Mouse (Mus musculus) adrenal gland, postnatal 14 days (tissue): ENCODE measurements at regions not wholly inside any gene's neighbourhood (a gene's known extent, or its start where the extent isn't known, plus 50 kb on each side); places are given as distances from the start of the nearest gene placed in this dataset.

Source experiments
- DNase-seq: peaks from one replicate; pipeline ENCODE4 v3.0.0; 2021; ENCODE audit warnings: mixed read lengths

DNA sequence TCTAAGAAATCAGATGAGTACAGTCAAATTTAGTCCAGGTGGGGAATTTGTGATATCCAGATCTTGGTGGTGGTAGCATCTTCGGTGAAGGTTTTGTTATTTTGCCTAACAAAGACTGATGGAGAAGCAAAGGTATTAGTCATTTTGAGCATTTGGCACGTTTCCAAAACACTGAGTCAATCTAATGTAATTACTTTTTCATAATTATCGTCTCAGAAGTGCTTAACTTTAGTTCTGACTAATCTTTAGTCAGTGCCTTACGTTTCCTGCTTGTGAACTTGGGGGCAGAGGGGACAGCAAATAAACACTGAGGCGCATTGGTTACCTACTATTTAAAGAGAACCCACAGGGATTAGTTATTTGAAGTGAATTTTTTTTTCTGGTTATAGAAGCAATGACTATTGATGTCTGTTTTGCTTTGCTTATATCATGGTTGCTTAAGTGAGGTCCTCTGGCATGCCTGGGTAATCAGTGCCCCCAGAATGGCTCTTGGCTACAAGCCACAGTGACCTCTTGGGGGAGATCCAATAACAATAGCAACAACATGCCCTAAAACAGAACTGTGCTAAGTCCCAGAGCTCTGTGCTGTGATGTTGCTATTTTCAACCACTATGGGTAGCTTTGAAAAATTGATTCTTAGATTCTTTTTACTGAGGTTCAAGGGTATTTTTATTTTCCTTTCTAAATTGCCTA lies 275.1 kb downstream of the Gpat3 start:
- DNase-seq = no peak

DNA sequence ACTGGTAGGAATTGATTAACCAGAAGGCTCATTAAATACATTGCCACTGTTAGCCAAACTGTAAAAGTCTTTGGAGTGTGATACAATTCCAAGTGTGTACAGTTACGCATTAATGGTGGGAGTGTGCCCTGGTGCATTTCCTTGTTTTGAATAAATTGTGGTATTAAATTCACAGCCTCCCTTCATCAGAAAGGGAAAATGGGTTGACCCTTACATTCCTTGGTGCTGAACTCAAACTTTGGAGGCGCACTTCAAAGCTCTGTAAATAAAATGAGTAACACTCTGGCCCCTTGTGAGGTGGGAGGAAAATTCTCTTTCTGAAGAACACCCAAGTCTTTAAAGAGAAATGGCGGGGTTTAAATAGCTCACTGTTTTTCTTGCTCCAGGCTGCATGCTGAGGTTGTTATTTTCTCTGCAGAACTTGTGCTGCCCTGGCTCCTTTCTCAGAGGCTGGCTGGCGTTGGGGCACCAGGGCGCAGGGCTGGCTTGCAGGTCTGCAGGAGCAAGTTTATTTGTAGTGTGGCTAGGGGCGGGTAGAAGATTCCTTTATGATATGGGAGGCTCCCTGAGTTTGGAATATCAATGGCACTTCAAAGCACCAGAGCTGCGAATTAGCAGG lies 266.7 kb downstream of the Gpat3 start:
- DNase-seq = no peak

DNA sequence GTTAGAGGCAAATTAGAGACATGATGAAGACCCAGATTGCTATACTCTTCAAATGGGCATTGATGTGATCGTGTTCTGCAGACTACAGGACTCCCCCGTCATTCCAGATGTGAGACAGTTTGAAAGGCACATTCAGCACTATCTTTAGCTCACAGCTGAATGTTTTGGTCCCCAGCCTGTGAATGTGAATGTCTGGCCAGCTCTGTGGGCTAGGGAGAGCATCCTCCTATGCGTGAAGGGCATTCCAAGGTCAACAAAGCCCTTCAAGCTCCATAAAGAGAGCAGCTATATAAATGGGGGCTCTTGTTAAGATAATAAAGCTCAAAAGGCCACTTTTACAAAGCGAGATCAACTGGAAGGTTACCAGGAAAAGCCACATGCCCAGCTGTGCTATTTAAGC lies 266.1 kb downstream of the Gpat3 start:
- DNase-seq = no peak

DNA sequence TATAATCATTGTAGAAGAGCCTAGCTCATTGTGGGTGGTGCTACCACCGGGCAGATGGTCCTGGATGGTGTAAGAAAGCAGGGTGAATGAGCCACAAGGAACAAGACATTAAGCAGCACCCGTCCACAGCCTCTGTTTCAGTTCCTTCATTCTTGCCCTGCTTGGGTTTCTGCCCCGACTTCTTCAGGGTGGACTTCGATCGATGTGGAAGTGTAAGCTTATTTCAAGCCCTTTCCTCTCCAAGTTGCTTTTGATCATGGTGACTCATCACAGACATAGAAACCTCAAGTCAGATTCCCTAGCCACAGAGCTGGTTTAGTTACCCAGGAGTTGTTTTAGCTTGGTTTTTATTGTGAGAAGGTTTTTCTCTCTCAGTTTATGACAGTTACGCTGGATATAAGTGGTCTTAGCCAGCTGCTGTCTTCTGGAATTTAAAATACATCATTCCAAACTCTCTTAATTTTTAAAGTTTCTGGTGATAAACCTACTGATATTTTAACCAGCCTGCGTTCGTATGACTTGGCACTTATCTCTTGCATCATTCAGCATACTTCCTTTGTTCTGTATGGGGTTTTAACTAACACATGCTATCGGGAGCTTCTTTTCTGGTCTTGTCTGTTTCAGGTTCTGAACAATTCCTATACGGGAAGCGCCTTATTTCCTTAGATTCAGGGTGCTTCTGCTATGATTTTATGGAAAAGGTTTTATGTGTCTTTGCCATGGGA lies 255.6 kb downstream of the Gpat3 start:
- DNase-seq = no peak

DNA sequence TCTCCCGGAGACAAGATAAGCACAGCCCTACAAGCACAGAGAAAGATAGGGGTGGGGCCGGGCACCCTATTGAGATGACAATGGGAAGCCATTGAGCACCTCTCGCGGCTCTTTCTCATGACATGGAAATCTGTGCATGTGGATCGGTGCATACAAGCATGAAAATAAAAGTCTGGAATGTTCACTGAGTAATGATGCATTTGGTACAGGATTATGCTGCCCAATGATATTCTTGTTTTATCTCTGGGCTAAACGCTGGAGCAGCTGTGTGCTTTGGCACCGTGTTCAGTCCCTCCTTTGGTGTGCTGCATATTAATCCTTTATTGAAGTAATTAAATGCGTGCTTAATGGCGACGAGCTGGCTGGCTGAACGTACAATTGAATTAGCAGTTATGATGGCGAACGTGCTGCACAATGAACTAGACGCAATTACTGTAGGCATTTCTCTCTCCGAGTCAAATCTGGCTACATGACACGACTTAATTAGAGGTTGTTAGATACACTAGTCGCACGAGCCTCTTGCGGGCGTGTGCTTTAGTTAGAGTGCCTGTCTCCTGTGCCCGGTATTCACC lies 245.6 kb downstream of the Gpat3 start:
- no peak for DNase-seq

DNA sequence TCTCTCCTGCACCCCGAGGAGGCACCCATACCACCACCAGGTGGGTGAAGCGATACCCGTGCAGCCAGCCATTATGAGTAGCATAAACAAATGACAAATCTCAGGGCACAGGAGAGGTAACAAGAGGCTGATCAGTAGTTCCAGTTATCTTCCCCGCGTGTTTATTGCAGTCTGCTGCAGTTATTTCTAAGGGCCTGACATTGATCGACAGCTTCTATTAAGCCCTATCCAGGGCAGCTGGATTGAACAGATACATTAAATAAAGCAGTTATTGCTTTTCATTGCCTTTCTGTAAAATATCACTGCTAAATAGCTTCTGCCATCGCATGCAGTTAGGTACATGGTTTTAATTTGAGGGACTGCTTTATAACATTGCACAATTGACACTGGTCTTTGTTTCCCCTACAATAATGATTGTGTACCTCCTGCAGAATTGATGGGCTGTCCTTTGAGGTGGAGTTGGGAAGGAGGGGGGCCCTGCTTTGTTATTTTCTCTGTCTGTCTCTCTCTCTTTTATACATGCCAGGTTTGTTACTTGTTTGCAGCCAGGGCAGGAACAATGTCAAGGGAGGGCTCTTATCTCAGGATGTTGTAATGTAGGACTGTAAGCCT lies 245.0 kb downstream of the Gpat3 start:
- DNase-seq = no peak

DNA sequence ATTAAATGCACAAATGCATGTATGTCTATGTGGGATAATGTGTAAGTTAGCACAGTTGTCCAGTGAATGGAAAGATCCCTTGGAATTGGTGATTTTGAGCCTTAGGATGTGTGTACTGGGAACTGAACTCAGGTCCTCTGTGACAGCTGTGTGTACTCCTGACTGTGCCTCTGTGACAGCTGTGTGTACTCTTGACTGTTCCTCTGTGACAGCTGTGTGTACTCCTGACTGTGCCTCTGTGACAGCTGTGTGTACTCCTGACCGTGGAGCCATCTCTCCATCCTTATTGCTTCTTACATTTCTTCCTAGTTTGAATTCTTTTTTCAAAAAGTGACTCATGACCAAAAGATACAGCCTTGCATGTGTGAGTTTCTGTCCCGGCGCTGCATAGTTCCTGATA lies 239.7 kb downstream of the Gpat3 start:
- no peak for DNase-seq

DNA sequence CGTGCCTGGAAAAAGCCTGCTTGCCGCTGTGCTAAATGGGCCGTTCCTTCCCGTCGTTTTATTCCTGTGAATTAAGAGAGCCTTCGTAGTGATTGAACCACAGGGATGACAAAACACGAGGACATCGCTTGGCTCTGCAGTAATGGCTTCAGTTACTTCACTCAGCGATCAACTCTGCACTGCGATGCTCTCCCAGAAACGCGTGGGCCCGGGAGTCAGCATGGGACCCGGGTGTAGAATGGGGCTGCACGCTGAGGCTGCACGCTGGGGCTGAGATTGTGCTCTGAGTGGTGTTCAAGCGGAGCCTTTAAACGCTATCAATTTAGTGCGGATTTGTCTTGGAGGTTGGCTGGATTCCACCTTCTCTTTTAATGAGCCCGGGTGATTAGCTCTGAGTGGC lies 237.1 kb downstream of the Gpat3 start:
- no peak for DNase-seq

DNA sequence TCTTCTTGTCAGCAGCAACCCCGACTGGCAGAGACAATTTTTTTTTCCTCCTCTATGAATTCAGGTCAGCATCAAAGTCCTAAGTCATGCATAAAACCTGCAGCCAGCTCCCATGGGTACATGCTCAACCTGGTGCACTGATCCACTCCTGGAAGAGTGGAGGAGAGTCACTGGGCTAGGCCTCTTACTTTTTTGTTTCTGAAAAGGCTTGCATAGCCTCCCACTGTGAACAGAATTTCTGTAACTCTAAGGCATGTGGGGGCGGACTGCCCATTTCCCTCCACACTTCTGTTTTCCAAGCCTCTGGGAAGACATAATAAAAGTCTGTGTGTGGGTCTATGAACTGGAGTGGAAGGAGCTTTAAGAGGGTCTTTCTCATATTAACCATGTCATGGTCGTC lies 218.8 kb downstream of the Gpat3 start:
- DNase-seq = no peak

DNA sequence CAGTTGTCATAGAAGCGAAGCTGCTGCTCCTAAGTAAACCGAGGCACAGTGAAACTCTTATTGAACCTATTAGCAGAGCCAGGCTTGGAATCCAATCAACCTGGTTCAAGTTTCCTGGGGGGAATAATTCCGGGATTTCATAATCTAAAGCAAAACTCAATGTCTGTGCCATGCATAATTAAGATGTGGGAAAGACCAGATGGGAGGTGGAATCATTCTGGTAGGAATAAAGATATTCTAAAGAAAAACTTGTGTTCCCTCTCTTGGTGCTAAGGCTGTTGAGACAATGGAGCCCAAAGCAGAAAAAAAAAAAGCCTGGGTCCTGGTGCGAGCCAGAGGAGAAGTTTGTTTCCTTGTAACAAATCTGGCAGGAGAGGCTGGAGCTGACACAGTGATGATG lies 217.7 kb downstream of the Gpat3 start:
- DNase-seq = no peak

DNA sequence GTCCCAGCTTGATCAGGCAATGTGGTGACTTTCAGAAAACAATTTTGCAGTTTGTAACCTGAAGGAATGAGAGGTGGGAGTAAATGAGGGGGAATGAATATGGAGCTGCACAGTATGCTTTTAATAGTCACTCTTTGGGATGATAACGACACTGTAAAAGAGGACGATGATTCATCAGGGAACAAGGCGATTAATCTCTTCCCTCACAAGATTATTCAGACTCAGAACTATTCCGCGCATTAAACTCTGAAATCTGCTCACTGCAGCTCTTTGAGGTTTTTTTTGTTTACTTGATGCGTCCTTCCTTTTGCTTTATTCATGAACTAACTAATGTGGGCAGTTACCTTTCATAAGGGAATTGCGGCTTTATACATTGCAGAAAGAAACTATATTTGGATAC lies 206.1 kb downstream of the Gpat3 start:
- no peak for DNase-seq

DNA sequence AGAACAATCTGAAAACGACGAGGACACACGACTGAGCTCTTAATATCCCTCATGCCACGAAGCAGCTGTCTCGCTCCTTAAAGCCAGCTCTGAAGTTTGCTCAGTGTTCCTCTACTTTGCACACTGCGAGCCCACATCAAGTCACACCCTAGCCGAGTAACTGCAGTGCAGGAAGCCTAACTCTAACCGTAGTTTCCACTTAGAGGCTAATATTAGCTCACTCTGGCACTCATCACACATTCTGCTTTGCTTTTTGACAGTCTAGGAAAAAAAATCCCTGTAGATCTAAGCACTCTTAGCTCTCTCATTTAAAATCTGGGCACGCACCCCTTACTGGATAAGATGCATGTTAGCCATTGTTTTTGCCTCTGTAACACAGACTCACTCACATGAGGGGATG lies 195.0 kb downstream of the Gpat3 start:
- no peak for DNase-seq

DNA sequence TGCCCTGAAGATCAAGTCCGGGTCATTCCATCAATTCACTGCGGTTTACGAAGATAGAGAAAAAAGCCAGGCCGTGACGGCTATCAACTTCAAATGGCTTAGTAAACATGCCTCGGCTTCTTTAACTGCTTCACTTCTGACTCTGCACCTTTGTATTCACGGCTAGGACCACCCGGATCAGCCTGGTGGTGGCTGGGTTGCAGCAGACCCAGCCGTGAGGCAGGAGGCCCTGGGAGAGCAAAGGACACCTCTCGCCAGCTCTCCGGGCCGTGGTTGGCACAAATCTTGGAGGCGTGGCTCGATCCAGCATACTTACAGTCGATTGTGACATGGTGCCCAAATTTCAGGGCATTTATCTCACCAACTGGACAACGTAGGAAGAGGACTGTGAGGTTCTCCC lies 187.5 kb downstream of the Gpat3 start:
- no peak for DNase-seq

DNA sequence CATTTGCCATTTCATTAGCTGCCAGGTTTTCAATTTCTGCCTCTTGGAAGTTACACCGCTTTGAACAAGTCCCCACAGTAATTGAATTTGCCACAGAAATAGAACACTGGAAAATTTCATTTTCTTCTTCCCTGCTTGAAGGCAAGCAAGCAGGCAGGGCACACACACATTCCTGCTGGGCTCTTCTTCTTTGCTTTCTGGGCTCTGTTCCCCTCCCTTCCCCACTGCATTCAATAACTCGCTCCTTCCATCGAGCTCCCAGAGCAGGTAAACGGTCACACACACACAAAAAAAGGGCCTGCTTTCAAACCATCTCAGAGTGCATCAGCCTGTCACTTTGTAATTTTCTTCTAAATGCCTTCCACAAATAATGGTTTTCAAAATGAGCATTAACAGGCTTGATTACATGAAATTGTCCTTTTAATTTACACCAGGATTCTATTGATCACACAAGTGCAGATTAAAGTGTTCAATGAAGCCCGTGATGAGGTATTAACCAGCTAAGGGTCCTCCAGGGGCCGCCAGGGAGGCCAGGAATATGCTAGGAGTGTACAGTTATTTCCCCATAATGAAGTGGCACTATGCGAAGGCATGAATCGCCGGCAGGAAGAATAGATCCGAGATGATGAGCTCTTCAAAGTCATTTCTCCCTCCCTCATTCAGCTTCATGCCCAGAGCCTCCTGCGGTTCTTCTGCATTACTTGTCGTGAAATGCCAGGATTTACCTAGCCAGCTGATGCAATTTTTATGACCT lies 186.8 kb downstream of the Gpat3 start:
- DNase-seq = no peak

DNA sequence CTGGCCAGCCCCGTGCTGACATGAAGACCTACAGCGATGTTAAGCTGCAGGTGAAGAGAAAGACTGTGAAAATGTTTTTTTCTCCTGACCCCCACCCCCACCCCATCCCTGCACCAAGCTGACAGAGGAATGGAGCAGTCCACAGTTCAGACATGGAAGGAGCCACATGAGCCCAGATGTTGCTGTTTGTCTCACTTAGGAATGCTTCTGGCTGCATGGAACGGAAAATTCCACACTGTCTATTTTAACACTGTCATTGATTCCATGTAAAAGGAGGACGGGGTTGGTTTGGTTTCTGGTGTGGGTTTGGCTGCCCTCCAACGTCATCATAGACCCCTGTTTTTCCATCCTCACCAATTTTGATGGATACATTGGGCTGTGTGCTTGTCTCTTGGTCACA lies 179.3 kb downstream of the Gpat3 start:
- DNase-seq = no peak

DNA sequence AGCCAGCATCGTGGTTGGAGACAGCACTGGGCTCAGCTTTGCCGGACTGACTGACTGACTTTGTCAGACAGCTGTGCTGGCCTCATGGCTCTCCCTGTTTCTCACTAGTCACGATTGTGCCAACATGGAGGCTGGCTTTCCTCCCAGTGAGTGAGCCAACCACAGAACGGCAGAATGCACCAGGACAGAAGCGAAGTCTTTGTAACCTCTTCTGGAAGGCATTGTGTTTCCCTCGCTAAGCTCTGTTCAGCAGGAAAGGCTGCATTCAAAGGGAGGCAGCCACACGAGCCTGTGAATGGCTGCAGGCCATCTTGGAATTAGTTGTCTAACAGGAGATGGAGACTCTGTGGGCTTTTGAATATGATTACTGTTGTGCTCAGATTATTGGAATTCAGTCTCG lies 178.3 kb downstream of the Gpat3 start:
- no peak for DNase-seq

DNA sequence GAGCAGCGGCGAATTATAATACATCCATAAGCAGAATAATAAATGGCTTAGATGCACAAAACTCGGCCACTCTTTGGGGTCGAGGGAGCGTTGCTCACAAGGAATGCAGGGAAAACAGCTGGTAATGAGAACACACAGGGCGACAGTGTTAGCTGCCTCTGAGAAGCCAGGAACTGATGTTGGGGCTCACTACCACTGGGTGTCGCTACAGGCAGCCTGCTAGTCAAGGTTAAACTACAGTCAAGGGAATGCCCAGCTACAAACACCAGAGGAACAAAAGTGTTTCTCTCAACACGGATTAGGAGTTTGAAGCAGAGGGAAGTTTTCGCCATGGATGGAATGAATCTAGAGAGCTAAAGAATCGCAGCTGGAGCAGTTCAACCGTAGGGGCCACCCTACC lies 175.3 kb downstream of the Gpat3 start:
- peak; percentile 74 for DNase-seq

DNA sequence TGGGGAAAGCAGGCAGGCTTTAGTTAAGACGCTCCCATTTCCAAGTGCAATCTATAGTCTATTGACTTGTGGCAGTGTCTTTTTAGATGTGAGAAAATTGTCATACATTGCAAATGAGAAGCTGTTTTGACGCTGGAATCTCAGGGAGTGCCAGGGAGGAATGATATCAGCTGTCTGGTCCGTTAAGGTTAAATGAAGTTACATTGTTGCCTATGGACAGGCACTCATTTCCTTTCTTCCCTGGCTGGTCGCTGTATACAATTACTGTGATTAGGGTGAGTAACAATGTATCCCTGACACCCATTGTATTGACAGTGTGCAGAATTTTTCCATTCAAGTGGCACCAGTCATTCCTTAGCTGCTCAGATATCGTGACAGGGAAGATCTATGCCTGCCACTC lies 168.3 kb downstream of the Gpat3 start:
- DNase-seq = no peak

DNA sequence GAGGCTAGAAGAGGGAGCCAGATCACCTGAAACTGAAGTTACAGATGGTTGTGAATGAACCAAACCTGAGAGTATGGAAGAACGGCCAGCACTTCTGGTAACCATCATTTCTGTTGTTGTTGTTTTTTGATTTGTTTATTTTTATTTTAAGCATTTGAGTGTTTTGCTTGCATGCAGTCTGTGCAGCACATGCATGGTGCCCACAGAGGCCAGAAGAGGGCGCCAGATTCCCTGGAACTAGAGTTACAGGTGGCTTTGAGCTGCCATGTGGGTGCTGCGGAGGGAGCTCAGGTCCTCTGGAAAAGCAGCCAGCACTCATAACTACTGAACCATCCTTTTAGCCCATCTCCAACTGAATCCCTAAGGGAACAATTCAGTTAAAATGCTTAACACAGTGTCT lies 159.7 kb downstream of the Gpat3 start:
- peak; percentile 22 for DNase-seq

DNA sequence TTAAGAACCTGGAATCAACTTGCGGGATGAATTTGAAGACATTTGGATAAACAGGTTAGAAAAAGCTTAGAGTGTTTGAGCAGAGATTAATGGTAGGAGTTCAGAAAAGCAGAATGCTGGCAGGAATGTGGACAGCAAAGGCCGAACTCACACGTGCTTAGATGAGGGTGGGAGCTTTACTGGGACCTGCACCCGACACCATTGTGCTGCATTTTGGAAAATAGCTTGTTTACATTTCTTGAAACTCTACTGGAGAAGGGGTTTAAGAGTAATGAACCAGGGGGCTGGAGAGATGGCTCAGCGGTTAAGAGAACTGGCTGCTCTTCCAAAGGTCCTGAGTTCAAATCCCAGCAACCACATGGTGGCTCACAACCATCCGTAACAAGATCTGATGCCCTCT lies 154.9 kb downstream of the Gpat3 start:
- no peak for DNase-seq

DNA sequence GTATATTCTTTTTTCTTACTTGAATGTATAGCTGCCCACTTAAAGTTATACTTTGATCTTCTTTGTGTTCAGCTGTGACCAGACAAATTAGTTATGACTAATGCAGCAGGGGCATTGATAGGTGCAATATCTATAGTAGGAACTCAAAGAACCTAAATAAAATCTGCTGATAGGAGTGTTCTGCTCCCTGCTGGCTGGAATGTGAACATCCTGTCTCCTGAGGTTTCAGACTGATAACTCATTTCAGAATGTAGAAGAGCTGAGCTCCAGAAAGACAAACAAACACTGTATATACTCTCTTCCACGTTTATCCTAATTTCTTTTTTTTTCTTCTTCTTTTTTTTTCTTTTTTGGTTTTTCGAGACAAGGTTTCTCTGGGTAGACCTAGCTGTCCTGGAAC lies 146.9 kb downstream of the Gpat3 start:
- DNase-seq = no peak

DNA sequence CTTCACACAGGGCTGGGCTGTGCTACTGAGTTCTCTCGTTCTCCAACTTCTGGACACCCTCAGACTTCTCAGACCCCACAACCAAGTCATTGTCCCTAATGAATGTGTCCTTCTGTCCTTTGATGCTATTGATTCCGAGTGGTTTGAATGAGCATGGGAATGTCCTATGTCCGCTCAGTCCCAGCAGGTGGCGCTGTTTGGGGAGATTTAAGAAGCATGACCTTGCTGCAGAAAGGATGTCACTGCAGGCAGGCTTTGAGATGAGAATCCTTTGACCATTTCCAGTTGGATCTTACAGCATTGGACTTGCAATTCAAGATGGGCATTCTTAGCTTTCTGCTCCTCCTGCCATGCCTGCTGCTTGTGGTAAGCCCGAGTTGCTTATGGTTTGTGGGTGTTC lies 146.1 kb downstream of the Gpat3 start:
- peak; percentile 72 for DNase-seq
